Mouse (Mus musculus) midbrain, postnatal 0 days (tissue): Measurements from ENCODE around the gene Fez1. TPM values are rescaled to one million over a fixed set of nuclear protein-coding genes. Genes with fewer than 3 reads are reported as not detected.

Experiments used
- ATAC-seq: fragments of 200-750 bp; cut with Nextera tagmentation; 2 replicates; pipeline ENCODE4 v1.8.0; 2017; ENCODE audit warnings: moderate number of reproducible peaks, mild to moderate bottlenecking, moderate TSS enrichment, moderate library complexity; ENCODE audit not compliant: low FRiP score
- DNase-seq: peaks from one replicate; pipeline ENCODE4 v3.0.0-alpha.2; 2015; ENCODE audit warnings: low spot score
- H3K27ac ChIP-seq: fragments of 300-500 bp; sonication (generic); 2 replicates; pipeline ENCODE4 v1.5.1; 2014; ENCODE audit warnings: low read depth, mild to moderate bottlenecking, low read length, mixed read lengths
- H3K27me3 ChIP-seq: fragments of 300-500 bp; sonication (generic); 2 replicates; pipeline ENCODE4 v1.6.1; 2014; ENCODE audit warnings: low read length, control low read depth, mixed read lengths; ENCODE audit not compliant: insufficient read depth
- H3K36me3 ChIP-seq: fragments of 300-500 bp; sonication (generic); 2 replicates; pipeline ENCODE4 v1.6.1; 2014; ENCODE audit warnings: low read length, control low read depth, mixed read lengths; ENCODE audit not compliant: insufficient read depth
- H3K4me1 ChIP-seq: fragments of 300-500 bp; sonication (generic); 2 replicates; pipeline ENCODE4 v1.6.1; 2014; ENCODE audit warnings: mild to moderate bottlenecking, control low read depth, antibody characterized with exemption, low read length, mixed read lengths; ENCODE audit not compliant: insufficient read depth
- H3K4me2 ChIP-seq: fragments of 300-500 bp; sonication (generic); 2 replicates; pipeline ENCODE4 v1.6.1; 2014; ENCODE audit warnings: low read depth, mild to moderate bottlenecking, low read length, mixed read lengths; ENCODE audit not compliant: poor library complexity, severe bottlenecking
- H3K4me3 ChIP-seq: fragments of 300-500 bp; sonication (generic); 2 replicates; pipeline ENCODE4 v1.5.1; 2014; ENCODE audit warnings: low read depth, mild to moderate bottlenecking, low read length, moderate library complexity
- H3K9ac ChIP-seq: fragments of 300-500 bp; sonication (generic); replicated peaks from 2 replicates; pipeline ENCODE4 v1.6.1; 2014; ENCODE audit warnings: mild to moderate bottlenecking, low read length, moderate library complexity, mixed read lengths; ENCODE audit not compliant: poor library complexity, severe bottlenecking
- H3K9me3 ChIP-seq: fragments of 300-500 bp; sonication (generic); 2 replicates; pipeline ENCODE4 v1.6.1; 2016; ENCODE audit warnings: low read length, control low read depth
- CTCF ChIP-seq: IDR thresholded peaks from 2 replicates; pipeline ENCODE4 v1.5.1; 2016; ENCODE audit warnings: antibody characterized with exemption, mild to moderate bottlenecking
- WGBS: fragments of 180-500 bp; shearing (Covaris S2); extraction: QIAGEN DNeasy Blood & Tissue Kit; methylation state at CpG from one replicate; pipeline ENCODE4 v1.1.7; 2014; 5-methylcytosine and 5-hydroxymethylcytosine counted together
- polyA plus RNA-seq: library from polyadenylated mRNA; unstranded; fragments of >200 nt; fragmentation: Nextera tagmentation; extraction: Ambion mirVana; gene quantifications from 2 replicates; pipeline ENCODE4 v1.2.1, GENCODE M21; 2015
- total RNA-seq: library from RNA; depleted of rRNA; stranded (reverse); fragments of >200 nt; gene quantifications from 2 replicates; pipeline ENCODE4 v1.2.3, GENCODE M21; 2014; rRNA removed

The Fez1 gene
- total RNA-seq (371 and 469 TPM in 2 replicates), polyA plus RNA-seq (530 and 548 TPM in 2 replicates)

DNA sequence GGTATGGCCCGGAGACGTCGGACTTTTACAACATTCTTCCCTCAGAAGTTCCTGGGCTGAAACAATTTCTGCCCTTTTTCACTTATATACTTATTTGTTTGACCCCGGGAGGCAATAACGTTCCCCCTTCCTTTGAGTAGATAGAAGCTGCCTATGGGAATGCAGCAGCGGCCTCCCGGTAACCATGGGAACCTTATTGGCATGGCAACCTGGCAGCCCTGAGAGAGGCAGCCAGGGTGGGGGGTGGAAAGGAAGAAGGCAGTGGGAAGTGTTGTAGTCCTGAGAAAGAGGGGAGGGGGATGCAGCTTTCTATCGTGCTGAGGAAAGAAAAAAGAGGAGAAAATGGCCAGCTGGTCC lies at the start of gene Fez1:
Gene Fez1, plus strand, starts transcription at position 221 of the 357 bp plus-strand sequence.
- ATAC-seq: peak; percentile 96
- DNase-seq: peak; percentile 97
- WGBS: 1% methylated on average over 8 of the region's 8 CpGs

DNA sequence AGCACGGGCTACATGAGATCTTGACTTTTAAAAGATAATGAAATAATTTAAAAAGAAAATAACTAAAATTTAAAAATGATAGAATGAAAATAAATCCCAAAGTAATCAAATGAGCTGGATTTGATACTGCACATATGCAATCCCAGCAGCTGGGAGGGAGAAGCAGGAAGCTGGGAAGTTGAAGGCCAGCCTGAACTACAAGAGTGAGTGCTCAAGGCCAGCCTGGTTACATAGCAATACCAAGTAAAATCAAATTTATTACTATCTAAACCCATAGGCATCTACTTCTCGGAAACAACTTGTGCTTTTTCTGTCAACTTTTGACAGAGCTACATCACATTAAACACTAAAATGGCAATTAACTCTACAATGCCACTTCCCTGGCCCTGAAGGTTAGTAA lies 37.7 kb upstream of the Fez1 start:
- H3K27me3 ChIP-seq: no peaks in the 10 kb centered on the region
- no peak overlapping the region for H3K27ac ChIP-seq
- H3K9ac ChIP-seq: no peak overlapping the region
- peaks cover 51% of the 10 kb centered on the region for H3K36me3 ChIP-seq
- DNase-seq: no peak
- 95% methylated on average over 2 of the region's 2 CpGs for WGBS
- H3K4me1 ChIP-seq: no peaks in the 10 kb centered on the region
- no peak overlapping the region for H3K4me2 ChIP-seq
- H3K4me3 ChIP-seq: no peak overlapping the region
- TF ChIP-seq CTCF: no peak
- H3K9me3 ChIP-seq: no peaks in the 10 kb centered on the region
- ATAC-seq: no peak

More for the DNA sequence above, at the start of gene Fez1:
- TF ChIP-seq CTCF: no peak
- H3K4me3 ChIP-seq: peak within 1 kb of the TSS; percentile 26
- no peaks in the 10 kb centered on the region for H3K36me3 ChIP-seq
- H3K9ac ChIP-seq: 0 out of 2 replicates have a peak within 1 kb of the TSS, but pooled peaks have one; percentile 25
- no peaks in the 10 kb centered on the region for H3K27me3 ChIP-seq
- no peaks in the 10 kb centered on the region for H3K4me1 ChIP-seq
- peak within 1 kb of the TSS; percentile 54 for H3K4me2 ChIP-seq
- H3K27ac ChIP-seq: peak within 1 kb of the TSS; percentile 93
- no peaks in the 10 kb centered on the region for H3K9me3 ChIP-seq

DNA sequence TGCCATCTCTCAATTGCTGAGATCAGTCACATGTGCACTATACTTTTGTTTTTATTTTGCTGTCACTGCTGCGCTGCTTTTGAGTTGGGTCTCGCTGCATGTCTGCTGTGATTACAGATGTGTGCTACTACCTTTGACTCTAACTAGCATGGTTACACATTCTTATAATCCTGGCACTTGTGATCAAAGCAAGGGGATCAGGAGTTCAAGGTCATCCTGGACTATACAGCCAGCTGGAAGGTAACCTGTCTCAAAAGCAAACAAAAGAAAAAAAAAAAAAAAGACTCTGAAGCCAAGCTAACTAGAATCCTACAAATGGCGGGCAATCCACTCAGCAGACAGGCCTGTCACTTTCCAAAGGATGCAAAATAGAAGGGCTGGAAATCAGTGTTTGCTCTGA lies 29.5 kb upstream of the Fez1 start:
- H3K27ac ChIP-seq: no peak overlapping the region
- no peak overlapping the region for H3K9ac ChIP-seq
- H3K9me3 ChIP-seq: no peaks in the 10 kb centered on the region
- no peak overlapping the region for H3K4me2 ChIP-seq
- TF ChIP-seq CTCF: no peak
- 89% methylated on average over 3 of the region's 3 CpGs for WGBS
- peaks cover 6% of the 10 kb centered on the region; the same call in 1 of the 2 replicates for H3K4me1 ChIP-seq
- ATAC-seq (no peak), DNase-seq (no peak)
- no peak overlapping the region for H3K4me3 ChIP-seq
- H3K27me3 ChIP-seq: no peaks in the 10 kb centered on the region
- H3K36me3 ChIP-seq: peaks cover 17% of the 10 kb centered on the region

DNA sequence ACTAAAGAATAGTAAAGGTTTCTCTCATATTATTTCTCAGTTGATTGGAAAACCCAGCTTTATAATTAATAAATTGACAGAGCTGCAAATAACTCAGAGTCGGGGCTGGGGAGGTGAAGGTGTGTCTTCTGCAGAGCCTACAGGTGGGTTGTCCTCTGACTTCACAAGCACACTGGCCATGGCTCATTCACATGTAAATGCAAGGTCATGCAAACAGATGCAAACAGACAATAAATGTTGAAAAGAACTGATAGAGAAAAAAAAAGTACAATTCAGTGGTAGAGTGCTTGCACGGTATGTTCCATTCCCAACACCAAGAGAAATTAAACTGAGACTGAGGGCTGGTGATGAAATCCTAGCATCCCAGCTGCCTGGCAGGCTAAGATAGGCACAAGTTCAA lies 27.2 kb upstream of the Fez1 start:
- ATAC-seq (no peak), DNase-seq (no peak)
- Histone ChIP-seq H3K27ac (no peak overlapping the region), H3K36me3 (0 out of 2 replicates have a peak, but pooled peaks cover 11% of the 10 kb centered on the region), H3K9me3 (no peaks in the 10 kb centered on the region), H3K27me3 (no peaks in the 10 kb centered on the region), H3K9ac (no peak overlapping the region), H3K4me2 (no peak overlapping the region), H3K4me1 (peaks cover 6% of the 10 kb centered on the region; the same call in 1 of the 2 replicates), H3K4me3 (no peak overlapping the region)
- no peak for TF ChIP-seq CTCF
- WGBS: 78% methylated on average over 2 of the region's 2 CpGs

DNA sequence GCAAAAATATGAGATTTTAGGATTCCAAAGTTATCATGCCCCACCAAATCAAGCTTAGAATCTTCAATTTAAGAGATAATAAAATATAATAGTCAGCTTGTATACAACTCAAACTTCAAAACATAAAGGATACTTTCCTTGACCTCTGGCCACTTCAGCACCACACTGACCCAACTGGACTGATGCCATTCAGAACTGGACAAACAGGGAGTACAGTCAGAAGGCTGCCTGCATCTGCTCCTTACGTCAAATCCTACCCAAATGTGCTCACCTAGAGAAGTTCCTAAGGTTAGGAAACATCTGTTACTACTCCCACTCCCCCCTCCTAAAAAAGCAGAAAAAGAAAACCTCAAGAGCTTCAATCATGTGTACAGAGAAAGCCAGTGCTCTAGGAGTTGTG lies 26.1 kb upstream of the Fez1 start:
- ATAC-seq (no peak), DNase-seq (no peak)
- 89% methylated on average over 1 of the region's 1 CpGs for WGBS
- TF ChIP-seq CTCF: no peak
- no peak overlapping the region for H3K27ac ChIP-seq
- H3K4me2 ChIP-seq: peak overlapping the region; percentile 77
- peaks cover 6% of the 10 kb centered on the region; the same call in 1 of the 2 replicates for H3K4me1 ChIP-seq
- no peaks in the 10 kb centered on the region for H3K27me3 ChIP-seq
- H3K9me3 ChIP-seq: no peaks in the 10 kb centered on the region
- 0 out of 2 replicates have a peak, but pooled peaks cover 8% of the 10 kb centered on the region for H3K36me3 ChIP-seq
- H3K9ac ChIP-seq: no peak overlapping the region; the same call in 1 of the 2 replicates
- peak overlapping the region; percentile 95; the same call in 1 of the 2 replicates for H3K4me3 ChIP-seq

DNA sequence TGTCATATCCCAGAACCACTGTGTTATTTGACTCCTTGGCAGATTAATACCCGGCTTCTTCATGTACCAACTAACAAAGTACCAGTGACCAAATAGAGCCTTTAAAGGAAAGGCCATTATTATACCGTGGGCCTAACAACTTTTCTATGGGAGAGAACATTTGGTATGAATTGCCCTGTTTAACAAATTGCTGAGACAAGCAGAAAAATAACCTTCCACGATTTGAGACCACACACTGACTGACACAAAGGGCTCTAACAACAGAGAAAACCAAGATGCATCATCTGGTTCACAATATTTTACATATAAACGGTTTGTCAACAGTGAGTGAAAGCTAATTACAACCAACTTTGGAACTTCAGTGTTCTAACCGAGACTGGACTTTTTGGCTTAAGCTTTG lies 25.4 kb upstream of the Fez1 start:
- H3K27ac ChIP-seq: peak overlapping the region; percentile 80; the same call in 1 of the 2 replicates
- no peak for ATAC-seq
- H3K36me3 ChIP-seq: 0 out of 2 replicates have a peak, but pooled peaks cover 5% of the 10 kb centered on the region

More for the DNA sequence above, 25.4 kb upstream of the Fez1 start:
- WGBS: 12% methylated on average over 5 of the region's 5 CpGs
- no peaks in the 10 kb centered on the region for H3K9me3 ChIP-seq
- peak overlapping the region; percentile 95 for H3K4me3 ChIP-seq
- peak overlapping the region; percentile 77 for H3K4me2 ChIP-seq
- peak overlapping the region; percentile 93 for H3K9ac ChIP-seq
- H3K4me1 ChIP-seq: peaks cover 6% of the 10 kb centered on the region; the same call in 1 of the 2 replicates
- DNase-seq: no peak
- no peak for TF ChIP-seq CTCF
- H3K27me3 ChIP-seq: no peaks in the 10 kb centered on the region
